Mouse (Mus musculus): Measurements from ENCODE around the gene Phrf1.

DNA sequence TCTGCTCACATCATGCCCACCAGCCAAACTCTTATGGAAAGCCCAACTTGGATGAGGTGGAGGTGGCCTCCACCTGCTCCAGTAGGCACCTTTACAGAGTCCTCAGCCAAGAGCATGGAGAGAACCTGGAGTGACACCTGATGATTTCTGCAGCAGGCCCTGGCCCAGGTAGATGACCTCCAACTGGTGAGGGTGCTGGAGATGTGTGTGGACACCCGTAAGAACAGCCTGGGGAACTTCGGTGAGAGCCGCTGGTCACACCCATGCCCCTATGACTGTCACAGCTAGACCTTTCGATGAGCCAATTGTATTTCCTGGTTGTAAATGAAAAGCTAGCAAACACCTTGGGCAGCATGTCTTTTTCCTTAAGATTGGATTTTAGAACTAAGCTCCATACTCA lies 30.5 kb upstream of the Phrf1 start:
- TF ChIP-seq EP300 (IDR thresholded peaks at IDR 0.05) (no peak), CTCF (IDR thresholded peaks at IDR 0.05) (no peak)
